Mouse (Mus musculus): ENCODE measurements at regions not wholly inside any gene's neighbourhood (a gene's known extent, or its start where the extent isn't known, plus 50 kb on each side); places are given as distances from the start of the nearest gene placed in this dataset.

DNA sequence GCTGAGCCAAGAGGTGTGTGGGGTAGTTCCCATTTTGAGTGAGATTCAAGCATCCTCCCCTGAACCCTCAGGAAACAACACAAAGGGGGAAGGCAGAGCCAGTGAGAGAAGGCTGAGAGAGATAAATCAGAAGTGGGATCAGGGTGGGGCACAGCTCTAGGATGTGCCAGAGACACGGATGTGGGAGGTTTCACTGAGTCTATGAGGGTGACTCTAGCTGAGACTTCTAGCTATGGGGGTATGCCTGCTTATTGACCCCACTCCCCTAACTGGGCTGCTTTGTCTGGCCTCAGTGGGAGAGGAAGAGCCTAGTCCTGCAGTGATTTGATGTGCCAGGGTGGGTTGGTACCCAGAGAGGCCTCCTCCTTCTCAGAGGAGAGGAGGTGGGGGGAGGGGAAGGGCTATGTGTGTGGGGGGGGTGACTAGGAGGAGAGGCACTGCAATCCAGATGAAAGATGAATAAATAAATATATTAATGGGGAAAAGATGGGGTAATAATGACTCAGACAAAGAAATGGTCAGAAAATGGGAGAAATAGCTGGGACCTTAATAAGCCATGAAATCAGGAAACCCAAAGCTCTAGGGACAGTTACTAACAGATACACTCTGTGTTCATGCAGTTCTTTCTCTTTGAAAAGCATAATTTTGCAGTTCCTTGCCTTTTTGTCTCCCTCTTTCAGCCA is 547.0 kb upstream of the Adamts5 start:
- no peak for TF ChIP-seq CHD2 (IDR thresholded peaks at IDR 0.05; ENCODE audit: low read length)
- TF ChIP-seq ELF1 (IDR thresholded peaks at IDR 0.05; ENCODE audit: low read depth, low read length) = no peak
- TF ChIP-seq ETS1 (conservative IDR thresholded peaks at IDR 0.05; ENCODE audit: low read depth, low read length) = no peak
- TF ChIP-seq CTCF (conservative IDR thresholded peaks at IDR 0.05 in 1 of 2, IDR thresholded peaks at IDR 0.05 in 1 of 2; ENCODE audit: low read depth in 2 of 2, low read length in 2 of 2) = no peak
- TF ChIP-seq ZKSCAN1 (IDR thresholded peaks at IDR 0.05; ENCODE audit: borderline replicate concordance, low read depth, low read length) = no peak
- no peak for TF ChIP-seq JUND (conservative IDR thresholded peaks at IDR 0.05; ENCODE audit: low read depth, low read length)
- TF ChIP-seq POLR2A (IDR thresholded peaks at IDR 0.05; ENCODE audit: low read depth, low read length) = no peak
- TF ChIP-seq ZMIZ1 (IDR thresholded peaks at IDR 0.05; ENCODE audit: low read depth, low read length) = no peak
- TF ChIP-seq ZNF384 (IDR thresholded peaks at IDR 0.05; ENCODE audit: low read depth, low read length) = no peak
- no peak for TF ChIP-seq SIN3A (IDR thresholded peaks at IDR 0.05; ENCODE audit: low read length)

All from CH12.LX (cell line).